Mouse (Mus musculus): ENCODE measurements around the gene Gm21972. TPM values are rescaled to one million over a fixed set of nuclear protein-coding genes. Genes with fewer than 3 reads are reported as not detected.

Gene Gm21972
- polyA plus RNA-seq, 1 experiment from 2014 or later, result 0.63 TPM

DNA sequence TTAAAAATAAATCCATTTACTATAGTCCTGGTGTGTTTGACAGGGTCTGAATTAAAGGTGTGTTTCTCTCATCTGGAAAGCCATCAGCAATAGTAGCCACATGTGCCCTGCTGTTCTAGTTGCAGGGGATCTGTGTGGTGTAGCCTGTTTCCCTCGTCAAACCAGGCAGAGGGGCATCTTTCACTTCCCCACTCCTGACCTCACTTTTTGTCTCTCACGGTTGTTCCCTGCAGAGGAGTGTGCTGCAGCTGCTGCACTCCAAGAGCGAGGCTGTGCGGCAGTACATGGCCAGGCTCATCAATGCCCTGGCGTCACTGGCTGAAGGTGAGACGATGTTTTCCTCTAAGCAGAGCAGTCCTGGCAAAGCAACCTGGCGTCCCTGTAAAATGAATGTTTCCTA is 60.6 kb downstream of the Gm21972 start:
- no peaks in the 10 kb centered on the region for H3K27me3 ChIP-seq (replicated peaks)
- H3K4me3 ChIP-seq, result no peak overlapping the region
- H3K9me3 ChIP-seq (replicated peaks), result no peaks in the 10 kb centered on the region
- peaks cover 10% of the 10 kb centered on the region for H3K4me1 ChIP-seq (replicated peaks)
- no peak overlapping the region for H3K27ac ChIP-seq (ENCODE audit: poor library complexity, severe bottlenecking)
- peaks cover 30% of the 10 kb centered on the region for H3K36me3 ChIP-seq
- WGBS, result 71% methylated on average over 7 of the region's 7 CpGs
- no peak overlapping the region for H3K9ac ChIP-seq
- ATAC-seq (ENCODE audit: insufficient number of reproducible peaks, low FRiP score), result no peak
- H3K4me2 ChIP-seq, result no peak overlapping the region

DNA sequence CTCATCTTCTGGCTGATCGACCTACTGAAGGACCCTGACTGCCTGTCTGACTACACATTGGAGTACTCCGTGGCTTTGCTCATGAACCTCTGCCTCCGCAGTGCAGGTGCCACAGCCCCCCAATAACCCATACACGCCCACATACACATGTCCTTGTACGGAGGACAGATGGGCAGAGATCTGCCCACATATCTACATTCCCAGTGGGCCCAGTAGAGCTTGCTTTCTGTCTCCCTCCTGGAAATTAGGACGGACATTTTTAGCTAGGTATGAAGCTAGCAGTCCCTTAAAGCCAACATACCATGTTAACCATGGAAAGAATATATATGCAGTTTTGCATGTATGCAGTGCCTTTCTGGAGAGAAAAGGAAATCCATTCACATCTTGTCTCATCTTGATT is 64.8 kb downstream of the Gm21972 start:
- 82% methylated on average over 6 of the region's 6 CpGs for WGBS
- peaks cover 55% of the 10 kb centered on the region for H3K36me3 ChIP-seq
- ATAC-seq (ENCODE audit: insufficient number of reproducible peaks, low FRiP score), result no peak

DNA sequence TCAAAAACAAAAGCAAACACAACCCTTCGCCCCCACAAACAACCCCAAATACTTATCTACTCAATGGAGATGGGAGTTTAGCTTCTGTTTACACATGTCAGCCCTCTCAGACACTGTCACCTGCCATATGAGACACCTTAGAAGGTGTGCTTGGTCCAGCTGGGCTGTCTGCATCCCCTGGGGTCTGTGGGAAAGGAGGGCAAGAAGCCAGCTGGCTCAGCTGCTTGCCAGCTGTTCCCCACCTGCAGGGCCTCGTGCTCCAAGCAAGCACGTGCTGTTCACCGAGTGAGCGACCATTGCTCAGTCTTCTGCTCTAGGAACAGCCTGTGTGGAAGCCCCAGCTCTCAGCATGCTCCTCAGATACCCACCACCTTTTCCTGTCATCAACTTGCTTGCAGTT is 65.6 kb downstream of the Gm21972 start:
- no peak overlapping the region for H3K4me3 ChIP-seq
- no peak overlapping the region for H3K27ac ChIP-seq (ENCODE audit: poor library complexity, severe bottlenecking)
- no peak overlapping the region for H3K4me2 ChIP-seq
- 83% methylated on average over 5 of the region's 5 CpGs for WGBS
- H3K9ac ChIP-seq, result no peak overlapping the region
- H3K36me3 ChIP-seq, result peaks cover 59% of the 10 kb centered on the region
- H3K27me3 ChIP-seq (replicated peaks), result no peaks in the 10 kb centered on the region
- no peaks in the 10 kb centered on the region for H3K9me3 ChIP-seq (replicated peaks)
- peaks cover 4% of the 10 kb centered on the region for H3K4me1 ChIP-seq (replicated peaks)
- no peak for ATAC-seq (ENCODE audit: insufficient number of reproducible peaks, low FRiP score)

More for the DNA sequence above, 64.8 kb downstream of the Gm21972 start:
- Histone ChIP-seq H3K9me3 (replicated peaks) (no peaks in the 10 kb centered on the region), H3K4me1 (replicated peaks) (peaks cover 4% of the 10 kb centered on the region), H3K4me3 (no peak overlapping the region), H3K4me2 (no peak overlapping the region), H3K27ac (ENCODE audit: poor library complexity, severe bottlenecking) (no peak overlapping the region), H3K27me3 (replicated peaks) (no peaks in the 10 kb centered on the region), H3K9ac (no peak overlapping the region)

DNA sequence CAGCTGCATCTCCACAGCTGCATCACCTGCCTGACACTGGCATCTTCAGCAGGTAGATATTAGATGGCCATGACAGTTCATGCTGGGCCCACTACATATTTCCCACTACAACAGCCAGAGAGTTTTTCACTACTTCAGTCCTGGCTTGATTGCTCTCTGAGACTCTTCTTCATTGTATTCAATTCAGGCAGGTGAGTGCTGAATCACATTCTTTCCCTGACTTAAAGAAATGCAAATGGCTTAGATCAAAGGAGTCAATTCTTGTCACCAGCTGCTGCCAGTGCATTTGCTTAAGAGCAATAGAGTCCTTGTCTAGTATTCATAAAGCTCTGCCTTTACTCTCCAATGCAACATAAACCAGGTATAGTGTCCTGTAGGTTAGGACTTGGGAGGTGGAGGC is 67.9 kb downstream of the Gm21972 start:
- Histone ChIP-seq H3K4me3 (no peak overlapping the region), H3K27me3 (replicated peaks) (no peaks in the 10 kb centered on the region), H3K4me2 (no peak overlapping the region), H3K9me3 (replicated peaks) (no peaks in the 10 kb centered on the region), H3K27ac (ENCODE audit: poor library complexity, severe bottlenecking) (no peak overlapping the region), H3K36me3 (peaks cover 65% of the 10 kb centered on the region), H3K4me1 (replicated peaks) (peaks cover 4% of the 10 kb centered on the region), H3K9ac (no peak overlapping the region)
- no peak for ATAC-seq (ENCODE audit: insufficient number of reproducible peaks, low FRiP score)

DNA sequence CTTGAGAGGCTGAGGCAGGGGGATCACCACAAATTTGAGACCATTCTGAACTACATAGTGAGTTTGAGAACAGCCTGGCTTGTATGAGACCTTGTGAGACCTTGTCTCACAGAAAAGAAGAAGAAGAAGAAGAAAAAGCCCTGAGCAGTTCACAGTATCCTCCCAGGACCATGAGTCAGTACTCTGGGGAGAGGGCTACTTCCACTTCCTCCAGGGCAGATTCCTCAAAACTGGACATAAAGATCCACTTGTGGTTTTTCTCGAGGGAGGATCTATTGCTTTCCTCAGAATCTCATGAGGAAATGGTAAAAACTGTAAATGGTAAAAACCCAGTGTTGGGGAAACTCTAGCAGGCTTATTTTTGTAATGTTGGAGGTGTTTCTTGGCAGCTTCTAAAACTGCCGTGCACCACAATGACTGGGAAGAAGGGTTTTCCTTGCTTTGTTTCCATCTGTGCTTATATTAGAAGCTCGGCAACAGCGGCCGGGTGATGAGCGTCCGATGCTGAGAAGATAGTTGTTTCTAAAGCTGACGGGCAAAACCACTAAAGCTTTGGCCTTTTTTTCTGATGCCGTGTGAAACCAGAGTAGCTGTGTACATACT is 69.3 kb downstream of the Gm21972 start:
- H3K9me3 ChIP-seq (replicated peaks), result no peaks in the 10 kb centered on the region
- no peak for ATAC-seq (ENCODE audit: insufficient number of reproducible peaks, low FRiP score)

DNA sequence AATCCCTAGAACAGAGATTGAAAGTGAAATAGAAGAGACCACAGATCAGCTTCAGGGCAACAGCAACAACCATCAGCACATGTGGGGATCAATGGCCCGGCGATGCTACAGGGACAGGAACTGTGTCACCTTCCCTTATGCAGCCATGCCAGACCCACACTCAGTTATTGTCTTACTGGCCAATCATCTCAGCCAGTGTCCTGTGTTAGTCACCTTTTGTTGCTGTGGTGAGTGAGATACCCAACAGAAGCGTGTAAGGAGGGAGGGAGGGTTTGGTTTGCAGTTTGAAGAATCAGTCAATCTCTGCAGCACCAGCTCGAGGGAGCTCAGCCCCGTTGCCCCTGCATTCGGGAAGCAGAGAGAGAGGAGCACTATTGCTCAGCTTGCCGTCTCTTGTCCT is 77.2 kb downstream of the Gm21972 start:
- ATAC-seq (ENCODE audit: insufficient number of reproducible peaks, low FRiP score), result no peak
- Histone ChIP-seq H3K9ac (no peak overlapping the region), H3K9me3 (replicated peaks) (no peaks in the 10 kb centered on the region), H3K4me3 (no peak overlapping the region), H3K4me2 (no peak overlapping the region), H3K27me3 (replicated peaks) (no peaks in the 10 kb centered on the region), H3K4me1 (replicated peaks) (no peaks in the 10 kb centered on the region), H3K36me3 (peaks cover 24% of the 10 kb centered on the region), H3K27ac (ENCODE audit: poor library complexity, severe bottlenecking) (no peak overlapping the region)
- WGBS, result 73% methylated on average over 7 of the region's 7 CpGs

More for the DNA sequence above, 69.3 kb downstream of the Gm21972 start:
- H3K27ac ChIP-seq (ENCODE audit: poor library complexity, severe bottlenecking), result no peak overlapping the region
- H3K27me3 ChIP-seq (replicated peaks), result no peaks in the 10 kb centered on the region
- no peak overlapping the region for H3K9ac ChIP-seq
- no peaks in the 10 kb centered on the region; the same call in 1 of the 2 replicates for H3K4me1 ChIP-seq (replicated peaks)
- H3K4me3 ChIP-seq, result no peak overlapping the region
- H3K36me3 ChIP-seq, result peaks cover 59% of the 10 kb centered on the region
- no peak overlapping the region for H3K4me2 ChIP-seq
- 83% methylated on average over 9 of the region's 9 CpGs for WGBS

DNA sequence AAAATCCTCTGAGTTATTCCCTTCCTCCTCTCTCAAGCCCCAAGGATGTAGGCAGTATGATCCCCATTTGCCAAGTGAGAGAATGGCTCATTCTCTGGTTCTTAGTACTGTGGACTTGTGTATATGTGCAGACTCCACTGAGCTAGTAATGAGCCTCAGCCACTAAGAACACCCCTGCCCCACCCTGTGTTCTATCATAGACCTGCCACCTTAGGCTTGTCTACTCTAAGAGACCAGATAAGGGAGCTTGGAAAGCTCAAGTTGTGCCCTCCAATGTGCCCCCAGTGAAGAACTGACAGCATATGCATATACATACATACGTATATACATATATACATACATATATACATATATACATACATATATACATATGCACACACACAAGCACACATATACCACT is 78.1 kb downstream of the Gm21972 start:
- no peak overlapping the region for H3K9ac ChIP-seq
- H3K9me3 ChIP-seq (replicated peaks), result no peaks in the 10 kb centered on the region
- peaks cover 25% of the 10 kb centered on the region for H3K36me3 ChIP-seq
- H3K4me3 ChIP-seq, result no peak overlapping the region
- no peak overlapping the region for H3K4me2 ChIP-seq
- no peaks in the 10 kb centered on the region for H3K4me1 ChIP-seq (replicated peaks)
- 77% methylated on average over 1 of the region's 1 CpGs for WGBS
- no peak overlapping the region for H3K27ac ChIP-seq (ENCODE audit: poor library complexity, severe bottlenecking)
- no peak for ATAC-seq (ENCODE audit: insufficient number of reproducible peaks, low FRiP score)
- H3K27me3 ChIP-seq (replicated peaks), result no peaks in the 10 kb centered on the region

Other genes with a start within 250 kb of the Gm21972 start
- 261 TPM in 2 replicates for gene Itm2c, start 239.4 kb upstream of the Gm21972 start, polyA plus RNA-seq (2016; fragmentation: Nextera tagmentation; extraction: Ambion mirVana)
- 0.08 TPM in 1 of 2 replicates, not detected in the other for gene 4933407L21Rik, start 205.2 kb upstream of the Gm21972 start, polyA plus RNA-seq (2016; fragmentation: Nextera tagmentation; extraction: Ambion mirVana)
- gene Gpr55, start 172.6 kb upstream of the Gm21972 start, polyA plus RNA-seq (2016; fragmentation: Nextera tagmentation; extraction: Ambion mirVana), result 0.08 and 0.09 TPM in 2 replicates
- gene Spata3, start 116.8 kb upstream of the Gm21972 start, polyA plus RNA-seq (2016; fragmentation: Nextera tagmentation; extraction: Ambion mirVana), result not detected in 2 replicates
- 0.71 and 0.79 TPM in 2 replicates for gene 2810459M11Rik, start 87.8 kb upstream of the Gm21972 start, polyA plus RNA-seq (2016; fragmentation: Nextera tagmentation; extraction: Ambion mirVana)
- gene Psmd1, start 69.2 kb upstream of the Gm21972 start, polyA plus RNA-seq (2016; fragmentation: Nextera tagmentation; extraction: Ambion mirVana), result 154 and 159 TPM in 2 replicates
- 0.22 and 0.37 TPM in 2 replicates for gene Htr2b, start 21.7 kb upstream of the Gm21972 start, polyA plus RNA-seq (2016; fragmentation: Nextera tagmentation; extraction: Ambion mirVana)
- gene Armc9, start 21.1 kb downstream of the Gm21972 start, polyA plus RNA-seq (2016; fragmentation: Nextera tagmentation; extraction: Ambion mirVana), result 14.1 and 14.2 TPM in 2 replicates
- gene B3gnt7, start 169.2 kb downstream of the Gm21972 start, polyA plus RNA-seq (2016; fragmentation: Nextera tagmentation; extraction: Ambion mirVana), result 6.3 and 7.1 TPM in 2 replicates
- 331 and 337 TPM in 2 replicates for gene Ncl, start 225.8 kb downstream of the Gm21972 start, polyA plus RNA-seq (2016; fragmentation: Nextera tagmentation; extraction: Ambion mirVana)